Mouse (Mus musculus): ENCODE results near the gene Schip1. TPM values are rescaled to one million over a fixed set of nuclear protein-coding genes. Genes with fewer than 3 reads are reported as not detected.

Schip1 gene
- polyA plus RNA-seq, 1 experiment: 5.0 TPM

DNA sequence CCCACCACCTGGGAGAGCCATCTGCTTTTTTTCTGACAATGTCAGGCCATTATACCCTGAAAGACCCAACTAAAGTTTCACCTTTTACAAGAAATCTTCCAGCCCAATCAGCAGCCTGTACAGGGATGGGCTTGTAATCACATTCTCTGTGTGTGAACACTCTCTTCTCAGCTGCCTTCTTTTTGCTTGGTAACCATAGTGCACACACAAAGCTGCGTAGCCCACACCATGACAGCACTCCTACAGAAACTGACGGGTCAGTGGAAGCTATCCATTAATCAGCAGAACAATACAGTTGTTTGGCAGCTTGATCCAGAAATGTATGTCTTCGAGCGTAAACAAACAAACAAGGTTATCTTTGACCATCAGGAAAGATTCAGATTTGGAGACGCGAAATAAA lies 205.6 kb downstream of the Schip1 start:
- no peak for DNase-seq (ENCODE audit: low read depth)

DNA sequence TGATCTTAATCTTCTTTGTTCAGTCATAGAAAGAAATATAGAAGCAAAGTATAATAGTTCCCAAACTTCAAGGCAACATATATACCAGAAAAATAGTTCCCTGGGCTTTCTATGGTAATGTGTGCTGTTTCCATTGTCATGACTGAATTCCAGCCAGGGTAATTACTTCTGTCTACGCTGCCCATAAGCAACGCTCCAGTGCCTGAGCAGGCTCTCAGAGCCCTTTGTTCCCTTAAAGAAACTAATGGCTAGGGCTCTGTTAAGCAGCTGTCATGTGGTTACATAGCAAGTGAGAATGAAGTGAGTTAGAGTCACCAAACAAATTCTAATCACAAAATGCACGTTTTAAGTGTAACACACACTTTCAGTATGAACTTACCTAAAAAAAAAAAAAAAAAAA lies 206.9 kb downstream of the Schip1 start:
- DNase-seq (ENCODE audit: low read depth): no peak

DNA sequence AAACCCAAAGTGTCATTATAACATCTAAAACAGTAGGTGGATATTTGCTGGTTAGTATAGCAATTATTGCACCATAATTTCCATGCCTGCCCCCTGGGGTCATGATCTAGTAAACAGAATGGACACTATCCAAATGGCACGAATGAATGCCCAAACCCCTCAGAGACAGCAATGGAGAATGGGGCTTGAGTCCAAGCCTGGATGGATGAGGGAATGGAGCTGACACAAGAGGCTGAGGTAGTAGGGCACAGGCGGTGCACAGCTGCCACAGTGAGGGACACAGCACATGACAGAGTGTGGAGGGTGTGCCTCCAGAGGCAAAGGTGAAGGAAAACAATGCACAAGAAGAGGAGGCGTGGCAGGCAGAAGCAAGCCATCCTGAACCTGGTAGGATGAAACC lies 207.3 kb downstream of the Schip1 start:
- DNase-seq (ENCODE audit: low read depth): no peak

DNA sequence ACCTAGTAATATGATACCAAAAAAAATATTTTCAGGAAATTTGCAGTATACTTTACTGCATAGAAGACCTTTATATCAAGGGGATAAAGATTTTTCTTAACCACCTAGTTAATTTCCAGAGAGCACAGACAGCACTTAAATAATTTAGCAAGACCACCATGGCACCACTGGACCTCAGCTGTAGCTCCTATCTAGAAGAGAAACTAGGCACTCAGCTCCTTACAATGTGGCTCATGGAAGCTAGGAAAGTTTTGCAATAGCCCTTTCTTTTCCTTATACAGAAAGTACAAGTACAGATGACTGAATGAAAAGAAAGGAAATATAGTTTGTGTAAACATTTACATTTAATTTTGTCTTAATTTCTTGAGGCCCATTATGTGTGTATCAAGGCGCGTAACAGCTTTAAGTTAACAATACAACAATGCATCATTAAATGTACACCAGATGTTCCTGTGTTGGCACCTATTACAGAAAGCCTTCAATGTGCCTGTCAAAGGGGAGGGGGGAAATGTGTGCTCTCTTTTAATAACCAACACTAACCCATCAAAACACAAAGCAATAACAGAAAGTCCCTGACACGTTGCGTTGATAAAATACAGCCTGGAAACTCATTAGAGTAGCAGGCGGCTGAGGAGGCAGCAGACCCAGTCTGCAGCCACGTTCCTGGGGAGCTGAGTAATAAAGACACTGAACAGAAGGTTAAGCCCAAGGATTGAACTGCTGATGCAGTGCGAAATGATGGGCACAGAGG lies 218.4 kb downstream of the Schip1 start:
- DNase-seq (ENCODE audit: low read depth): no peak

DNA sequence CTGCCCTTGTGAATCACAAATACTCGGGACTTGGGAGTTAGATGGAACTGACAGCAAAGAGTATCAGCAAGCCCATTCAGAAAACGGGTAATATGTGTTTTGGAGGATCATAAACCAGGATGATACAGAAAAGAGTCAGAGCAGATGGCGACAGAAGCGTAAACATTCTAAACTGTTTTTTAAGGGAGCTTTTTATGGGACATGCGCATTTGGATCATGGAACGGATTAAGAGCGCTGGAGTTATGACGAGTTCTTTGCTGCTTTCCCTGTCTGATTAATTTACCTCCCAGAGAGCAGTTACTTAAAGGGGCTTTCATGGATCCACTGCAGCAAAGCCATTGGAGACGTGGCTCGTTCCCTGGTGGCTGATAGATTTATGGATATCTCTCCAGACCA lies 219.0 kb downstream of the Schip1 start:
- no peak for DNase-seq (ENCODE audit: low read depth)

GRCm38 (mm10) chr3:68284500-68284899 lies 219.9 kb downstream of the Schip1 start:
- DNase-seq (ENCODE audit: low read depth): no peak

DNA sequence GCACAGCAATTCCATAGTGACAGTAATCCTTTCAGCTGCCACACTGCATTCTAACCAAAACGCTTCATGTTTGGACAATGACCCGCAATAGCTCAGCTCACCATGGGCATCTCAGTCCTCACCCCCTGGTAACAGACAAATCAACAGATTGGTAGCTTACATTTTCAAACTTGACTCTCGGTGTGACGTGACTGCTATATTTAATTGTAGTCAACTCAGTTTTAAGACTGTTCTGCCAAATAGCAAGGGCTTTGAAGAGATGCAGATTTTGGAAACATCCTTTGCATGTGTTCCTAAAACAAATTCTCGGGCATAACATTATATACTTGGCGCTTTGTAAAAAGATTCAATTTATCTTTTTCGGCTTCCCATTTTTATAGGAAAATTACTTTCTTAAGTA lies 232.2 kb downstream of the Schip1 start:
- DNase-seq (ENCODE audit: low read depth): no peak

DNA sequence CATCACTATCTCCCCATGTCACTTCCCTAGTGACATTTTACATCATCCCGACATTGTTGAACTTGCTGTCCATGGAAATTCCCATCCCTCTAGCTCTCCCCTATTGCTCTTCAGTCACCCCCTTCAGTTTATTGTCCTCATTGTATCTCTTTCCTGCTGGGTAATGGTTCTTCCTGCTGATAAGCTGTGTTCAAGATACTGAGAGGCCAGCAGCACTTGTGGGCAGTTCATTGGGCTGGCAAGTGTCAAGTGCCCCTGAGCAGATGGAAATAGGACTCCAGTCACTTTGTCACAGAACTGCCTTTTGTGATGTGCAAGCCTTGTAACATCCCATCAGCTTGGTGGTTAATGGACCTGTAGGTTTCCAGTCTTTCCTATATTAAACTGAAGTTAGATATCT lies 241.0 kb downstream of the Schip1 start:
- DNase-seq (ENCODE audit: low read depth): no peak

DNA sequence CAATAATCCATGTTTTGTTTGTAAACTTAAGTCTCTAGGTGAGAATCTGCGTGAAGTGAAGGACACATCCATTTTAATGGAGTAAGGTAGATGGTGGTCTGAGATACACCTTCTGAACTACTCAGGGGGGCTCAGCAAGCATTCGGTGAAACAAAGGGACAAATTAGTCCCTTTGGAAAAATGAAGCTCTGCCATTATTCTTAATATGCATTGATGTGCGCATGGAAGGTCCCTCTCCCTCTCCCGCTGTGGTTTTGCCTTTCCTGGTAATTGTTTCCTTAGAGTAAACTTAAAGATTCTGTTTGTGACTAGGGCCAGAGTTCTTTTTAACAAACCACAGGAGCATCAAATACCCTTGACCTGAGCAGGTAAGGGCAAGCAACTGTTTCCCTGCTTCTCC lies 242.1 kb downstream of the Schip1 start:
- no peak for DNase-seq (ENCODE audit: low read depth)

- no peak for DNase-seq (ENCODE audit: low read depth)
Observed at GRCm38 (mm10) chr3:68325575-68325974, 261.0 kb downstream of the Schip1 start.

GRCm38 (mm10) chr3:68332515-68332914 lies 267.9 kb downstream of the Schip1 start:
- no peak for DNase-seq (ENCODE audit: low read depth)

DNA sequence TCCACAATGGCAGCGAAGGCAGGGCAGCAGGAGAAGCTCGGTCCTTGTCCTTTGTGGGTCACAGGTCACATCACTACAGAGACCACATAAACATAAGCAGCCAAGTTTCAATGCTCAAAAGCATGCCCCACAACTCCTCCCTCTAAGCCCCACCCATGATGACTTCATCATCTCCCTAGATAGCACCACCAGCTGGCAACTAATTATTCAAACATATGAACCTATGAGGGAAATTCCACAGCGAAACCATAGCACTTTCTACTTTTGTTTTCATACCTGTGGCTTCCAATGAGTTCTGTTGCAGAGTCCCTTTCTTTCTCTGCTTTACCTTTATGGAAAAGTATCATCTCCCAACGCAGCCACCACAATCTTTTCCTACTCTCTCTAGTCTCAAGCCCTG lies 270.9 kb downstream of the Schip1 start:
- no peak for DNase-seq (ENCODE audit: low read depth)

- no peak for DNase-seq (ENCODE audit: low read depth)
Observed at GRCm38 (mm10) chr3:68350624-68351023, 286.0 kb downstream of the Schip1 start.

DNA sequence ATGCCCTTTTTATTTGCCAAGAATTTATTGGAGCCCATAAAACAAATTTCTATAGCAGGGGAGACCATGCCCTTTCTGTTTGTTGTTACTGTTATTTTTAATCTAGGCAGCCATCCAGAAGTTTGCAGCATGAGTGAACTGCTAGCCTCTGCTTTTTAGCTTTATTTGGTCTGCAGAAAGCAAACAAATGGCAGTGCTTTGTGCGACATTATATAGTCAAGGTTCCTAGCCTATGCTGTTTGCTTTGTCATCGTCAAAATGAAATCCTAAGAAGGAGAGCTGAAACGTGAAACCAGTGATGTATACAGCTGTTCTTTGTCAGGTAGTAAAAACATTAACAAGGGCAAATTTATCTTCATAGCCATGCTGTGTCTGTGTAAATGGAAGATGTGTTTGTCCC lies 286.9 kb downstream of the Schip1 start:
- no peak for DNase-seq (ENCODE audit: low read depth)

GRCm38 (mm10) chr3:68352961-68353360 lies 288.4 kb downstream of the Schip1 start:
- no peak for DNase-seq (ENCODE audit: low read depth)

GRCm38 (mm10) chr3:68353492-68353891 lies 288.9 kb downstream of the Schip1 start:
- peak; percentile 17 for DNase-seq (ENCODE audit: low read depth)

- no peak for DNase-seq (ENCODE audit: low read depth)
Observed at GRCm38 (mm10) chr3:68356516-68356915, 291.9 kb downstream of the Schip1 start.

GRCm38 (mm10) chr3:68368029-68368428 lies 303.4 kb downstream of the Schip1 start:
- no peak for DNase-seq (ENCODE audit: low read depth)

DNA sequence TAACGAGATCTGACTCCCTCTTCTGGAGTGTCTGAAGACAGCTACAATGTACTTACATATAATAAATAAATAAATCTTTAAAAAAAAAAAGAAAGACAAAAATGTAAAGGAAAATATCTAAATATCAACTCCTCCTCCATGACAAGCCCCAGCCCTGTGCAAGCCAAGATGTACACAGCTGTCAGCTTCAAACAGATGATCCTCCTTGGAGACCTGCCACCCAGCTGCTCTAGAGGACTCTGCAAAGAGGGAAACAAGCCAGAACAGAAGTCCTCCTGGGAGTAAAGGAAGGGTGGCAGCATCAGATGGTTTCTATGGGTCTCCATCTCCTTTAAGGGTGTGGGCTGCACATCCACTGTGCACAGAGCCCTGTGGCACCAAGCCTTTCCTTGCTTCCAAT lies 308.3 kb downstream of the Schip1 start:
- DNase-seq (ENCODE audit: low read depth): no peak

DNA sequence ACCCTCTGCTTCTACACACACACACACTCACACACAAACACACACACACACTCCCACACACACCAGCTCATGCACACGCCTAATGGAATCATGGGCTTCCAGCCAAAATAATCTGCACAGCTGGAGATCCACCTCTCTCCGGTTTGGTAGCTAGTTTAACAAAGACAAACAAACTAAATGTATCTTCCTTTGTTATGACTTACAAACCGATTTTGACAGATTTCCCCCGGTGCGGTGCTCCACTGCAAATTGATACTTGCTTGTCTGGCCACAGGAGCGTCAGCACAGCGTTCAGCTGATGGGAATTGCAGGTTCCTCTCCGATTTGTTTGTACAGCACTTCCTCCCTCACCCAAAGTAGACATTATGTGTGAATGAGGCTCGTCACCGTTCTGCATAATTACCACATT lies 310.5 kb downstream of the Schip1 start:
- DNase-seq (ENCODE audit: low read depth): no peak

DNA sequence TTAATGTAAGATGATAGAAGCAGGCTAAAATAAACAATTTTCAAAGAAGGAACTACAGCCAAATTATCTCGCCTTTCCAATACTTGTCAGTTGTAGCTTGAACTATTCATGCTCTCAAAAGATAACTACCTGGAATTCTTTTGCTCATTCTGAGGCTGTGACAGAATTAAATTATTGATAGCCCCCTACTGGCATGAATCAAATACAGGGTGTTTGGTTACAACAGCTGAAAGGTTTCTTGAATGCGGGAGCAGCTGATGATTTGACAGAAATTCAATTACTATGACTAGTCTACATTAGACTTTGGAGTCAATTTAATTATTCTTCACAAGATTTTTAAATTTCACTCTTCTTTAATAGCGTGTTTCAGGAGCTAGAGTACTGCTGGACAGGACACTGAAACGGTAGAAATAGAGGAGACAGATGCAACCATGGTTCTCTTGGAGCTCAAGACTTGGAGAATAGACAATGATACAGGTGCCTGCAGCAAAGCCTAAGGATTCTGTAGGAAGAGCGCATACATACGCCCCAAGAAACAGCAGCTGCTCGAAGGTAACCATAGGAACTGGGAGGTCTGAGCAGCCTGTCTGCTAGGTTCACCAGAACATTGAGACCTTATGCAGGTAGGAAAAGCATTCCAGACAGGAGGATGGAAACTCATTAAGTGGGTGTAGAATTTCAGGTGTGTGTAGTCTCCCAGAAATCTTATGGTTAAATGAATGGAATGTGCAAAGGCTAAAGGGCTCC lies 313.0 kb downstream of the Schip1 start:
- DNase-seq (ENCODE audit: low read depth): no peak

GRCm38 (mm10) chr3:68378799-68379198 lies 314.2 kb downstream of the Schip1 start:
- DNase-seq (ENCODE audit: low read depth): no peak

DNA sequence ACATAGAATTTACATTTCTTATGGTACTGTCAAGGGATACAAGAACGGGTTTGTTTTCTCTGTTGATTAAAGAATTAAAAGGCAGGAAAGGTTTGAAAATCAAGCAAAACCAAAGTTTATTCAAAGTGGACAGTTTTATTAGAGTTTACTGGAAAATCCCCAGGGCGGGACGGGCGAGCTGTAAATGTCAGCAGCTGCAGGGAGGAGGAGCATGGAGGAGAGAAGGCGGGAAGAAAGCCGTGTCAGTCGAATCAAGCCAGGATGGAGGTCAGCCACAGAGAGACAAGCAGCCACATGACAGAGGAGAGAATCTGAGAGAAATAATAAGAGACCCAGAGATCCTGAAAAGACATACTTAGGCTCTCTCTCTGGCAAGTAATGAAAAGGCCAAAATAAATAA lies 314.6 kb downstream of the Schip1 start:
- no peak for DNase-seq (ENCODE audit: low read depth)

Data from gonadal fat pad, adult 2 months (tissue).